Mouse (Mus musculus) mouse trophoblast stem cell (cell line): Measurements from ENCODE around the gene Atp6v0a1.

Experiments
- in situ Hi-C, 2 experiments: fragments of 300-500 bp; cut with MseI, MboI; formaldehyde crosslinking; loops; 2 replicates in 1 of 2; 3 replicates in 1 of 2; pipeline ENCODE4 v1.15.1; 2025

Atp6v0a1 gene

DNA sequence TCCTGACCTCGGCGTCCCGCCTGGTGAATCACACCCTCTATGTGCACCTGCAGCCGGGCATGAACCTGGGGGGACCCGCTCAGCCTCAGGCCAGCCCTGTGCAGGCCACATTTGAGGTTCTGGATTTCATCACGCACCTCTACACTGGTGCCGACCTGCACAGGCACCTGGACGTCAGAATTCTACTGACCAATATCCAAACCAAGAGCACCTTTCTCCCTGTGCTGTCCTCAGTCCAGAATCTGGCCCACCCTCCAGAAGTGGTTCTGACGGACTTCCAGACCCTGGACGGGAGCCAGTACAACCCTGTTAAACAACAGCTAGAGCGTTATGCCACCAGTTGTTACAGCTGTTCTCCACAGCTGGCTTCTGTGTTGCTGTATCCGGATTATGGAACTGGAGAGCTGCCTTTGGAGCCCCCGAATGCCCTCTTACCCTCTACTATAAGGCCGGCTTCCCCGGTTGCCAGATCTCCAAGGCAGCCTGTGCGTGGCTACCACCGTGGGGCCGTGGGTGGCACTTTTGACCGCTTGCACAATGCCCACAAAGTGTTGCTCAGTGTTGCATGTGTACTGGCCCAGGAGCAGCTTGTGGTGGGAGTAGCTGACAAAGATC lies 73.9 kb downstream of the Atp6v0a1 start:
- in situ Hi-C loops = no loop called here

DNA sequence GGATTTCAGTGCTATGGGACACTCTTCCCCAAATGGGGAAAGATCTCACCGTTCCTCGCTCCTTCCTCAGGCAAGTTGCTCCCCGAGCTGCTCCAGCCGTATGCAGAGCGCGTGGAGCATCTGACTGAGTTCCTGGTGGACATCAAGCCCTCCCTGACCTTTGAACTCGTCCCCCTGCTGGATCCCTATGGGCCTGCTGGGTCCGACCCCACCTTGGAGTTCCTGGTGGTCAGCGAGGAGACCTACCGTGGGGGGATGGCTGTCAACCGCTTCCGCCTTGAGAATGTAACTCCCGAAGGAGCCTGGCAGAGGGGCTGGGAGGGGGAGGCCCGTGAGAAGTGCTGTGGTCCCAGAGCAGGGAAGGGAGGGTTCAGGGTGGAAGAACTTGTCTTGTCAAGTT lies 75.0 kb downstream of the Atp6v0a1 start:
- in situ Hi-C loops = no loop called here

DNA sequence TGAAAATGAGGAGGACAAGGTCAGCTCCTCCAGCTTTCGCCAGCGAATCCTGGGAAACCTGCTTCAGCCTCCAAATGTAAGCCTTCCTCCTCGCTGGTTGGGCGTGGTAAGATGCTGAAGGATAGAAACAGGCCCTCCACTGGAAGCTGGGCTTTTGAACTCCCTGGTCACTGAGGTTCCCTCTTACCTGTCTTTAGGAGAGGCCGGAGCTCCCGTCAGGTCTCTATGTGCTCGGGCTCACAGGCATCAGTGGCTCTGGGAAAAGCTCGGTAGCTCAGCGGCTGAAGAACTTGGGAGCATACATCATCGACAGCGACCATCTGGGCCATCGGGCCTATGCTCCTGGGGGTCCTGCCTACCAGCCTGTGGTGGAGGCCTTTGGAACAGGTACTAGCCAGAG lies 75.6 kb downstream of the Atp6v0a1 start:
- in situ Hi-C loops = no loop called here

DNA sequence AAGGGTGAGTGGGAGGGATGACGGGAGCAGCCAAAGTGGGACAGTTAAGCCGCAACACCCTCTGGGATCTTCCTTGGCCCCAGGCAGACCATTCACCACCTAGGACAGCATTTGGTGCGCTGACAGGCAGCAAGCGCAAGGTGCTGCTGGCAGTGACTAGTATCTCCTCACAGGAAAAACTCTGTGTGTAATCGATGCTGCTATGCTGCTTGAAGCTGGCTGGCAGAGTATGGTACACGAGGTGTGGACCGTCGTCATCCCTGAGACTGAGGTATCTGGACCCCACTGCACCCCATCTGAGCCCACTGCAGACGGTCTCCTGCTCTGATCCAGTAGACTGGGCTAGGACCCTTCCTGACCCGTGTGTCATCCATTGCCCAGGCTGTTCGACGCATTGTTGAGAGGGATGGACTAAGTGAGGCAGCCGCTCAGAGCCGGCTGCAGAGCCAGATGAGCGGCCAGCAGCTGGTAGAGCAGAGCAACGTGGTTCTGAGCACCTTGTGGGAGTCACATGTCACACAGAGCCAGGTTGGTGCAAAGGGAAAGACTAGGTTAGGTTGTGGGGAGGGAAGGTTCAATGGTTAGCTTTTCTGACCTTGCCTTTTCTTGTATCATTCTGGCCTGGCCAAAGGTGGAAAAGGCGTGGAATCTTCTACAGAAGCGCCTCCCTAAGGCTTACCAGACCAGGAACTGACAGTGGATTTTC lies 76.5 kb downstream of the Atp6v0a1 start:
- in situ Hi-C loops = no loop called here

DNA sequence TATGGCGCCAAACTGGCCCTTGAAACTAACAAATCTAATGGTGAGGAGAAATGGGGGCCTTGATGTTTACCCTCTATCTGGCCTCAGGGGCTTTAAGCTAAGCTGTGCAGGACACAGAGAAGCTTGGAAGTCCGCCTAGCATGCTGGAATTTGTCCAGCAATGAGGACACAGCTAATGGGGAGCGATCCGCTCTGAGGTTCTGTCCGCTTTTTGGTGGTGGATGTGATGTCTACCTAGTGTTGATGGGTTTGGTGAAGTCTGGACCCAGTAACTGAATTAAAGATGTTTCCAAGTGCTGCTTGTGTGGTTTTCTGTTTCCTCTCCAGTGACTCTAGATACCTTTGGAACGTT lies 77.0 kb downstream of the Atp6v0a1 start:
- in situ Hi-C loops = no loop called here

DNA sequence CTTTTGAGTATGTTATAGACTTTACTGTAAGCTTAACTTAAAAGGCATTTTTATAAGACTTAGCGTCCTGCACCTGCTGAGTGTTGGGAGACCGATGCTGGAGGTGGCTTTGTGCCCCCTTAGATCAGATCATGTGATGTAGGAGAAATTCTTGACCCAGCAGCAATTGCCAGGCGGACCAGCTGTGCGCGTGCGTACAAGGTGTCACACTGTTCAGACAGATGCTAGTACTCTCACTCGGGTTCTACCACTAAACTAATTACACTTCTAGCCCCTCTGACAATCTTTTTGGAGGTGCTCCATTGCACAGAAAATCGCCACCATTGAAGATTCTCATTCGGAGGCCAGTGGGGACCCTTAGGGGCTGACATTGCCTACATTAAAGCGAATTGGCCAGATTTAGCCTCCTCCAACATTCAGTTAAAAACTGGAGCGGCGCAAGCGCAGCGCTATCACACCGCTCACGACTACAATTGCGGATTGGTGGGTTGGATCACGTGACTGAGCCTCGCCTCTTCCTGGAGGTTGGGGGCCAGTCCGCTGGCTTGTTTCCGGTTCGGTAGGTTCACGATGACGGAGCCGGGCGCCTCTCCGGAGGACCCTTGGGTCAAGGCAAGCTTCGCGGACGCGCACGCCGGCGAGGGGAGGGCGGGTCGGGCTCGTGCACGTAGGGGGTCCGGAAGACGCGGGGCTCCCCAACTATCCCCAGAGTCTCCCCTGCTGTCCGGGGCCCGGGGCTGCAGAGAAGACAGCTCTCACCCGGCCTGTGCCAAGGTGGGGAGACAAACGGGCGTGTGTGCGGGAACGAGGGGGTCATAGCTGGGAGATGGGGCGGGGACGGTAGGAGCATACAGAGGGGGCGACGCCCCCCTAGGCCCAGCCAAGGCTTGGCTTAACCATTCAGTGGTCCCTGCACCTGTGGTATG lies 77.8 kb downstream of the Atp6v0a1 start, which contains the start of gene Mlx:
Mlx (plus strand) TSS at position 522 of the 926 bp plus-strand sequence.
- in situ Hi-C loops = no loop called here

DNA sequence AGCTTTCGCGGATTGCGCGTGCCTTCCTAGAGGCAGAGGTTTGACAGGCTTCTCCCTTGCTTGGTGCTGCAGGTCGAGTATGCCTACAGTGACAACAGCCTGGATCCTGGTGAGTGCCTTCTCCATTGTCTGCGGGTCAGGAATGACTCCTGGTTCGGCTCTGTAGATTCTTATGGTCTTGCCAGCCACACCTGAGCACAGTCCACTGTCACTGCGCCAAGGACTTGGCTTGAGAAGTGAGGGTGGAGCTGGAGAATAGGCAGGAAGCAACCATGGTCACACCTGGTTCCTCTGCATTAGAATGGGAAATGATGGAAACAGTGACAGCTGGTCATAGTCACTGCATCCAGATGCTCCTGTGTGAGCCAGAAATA lies 78.4 kb downstream of the Atp6v0a1 start:
- in situ Hi-C loops = no loop called here

DNA sequence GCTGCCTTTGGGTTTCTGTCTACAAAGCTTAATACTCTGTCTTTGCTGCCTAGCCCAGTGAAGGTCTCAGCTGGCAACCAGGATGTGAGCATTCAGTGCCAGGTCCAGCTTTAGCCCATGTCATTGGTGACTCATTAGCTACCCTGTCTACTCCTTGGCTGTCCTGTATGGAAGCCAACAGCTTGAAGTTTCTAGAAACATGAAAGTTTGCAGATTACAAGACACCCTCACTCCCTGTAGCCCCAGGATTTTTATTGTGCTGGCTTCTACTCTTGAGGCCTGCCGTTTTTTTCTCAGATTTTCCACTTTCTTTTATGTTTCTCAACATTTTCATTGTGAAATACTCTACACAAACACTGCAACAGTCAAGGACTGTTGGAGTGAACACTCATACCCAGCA lies 80.7 kb downstream of the Atp6v0a1 start:
- in situ Hi-C loops = no loop called here

DNA sequence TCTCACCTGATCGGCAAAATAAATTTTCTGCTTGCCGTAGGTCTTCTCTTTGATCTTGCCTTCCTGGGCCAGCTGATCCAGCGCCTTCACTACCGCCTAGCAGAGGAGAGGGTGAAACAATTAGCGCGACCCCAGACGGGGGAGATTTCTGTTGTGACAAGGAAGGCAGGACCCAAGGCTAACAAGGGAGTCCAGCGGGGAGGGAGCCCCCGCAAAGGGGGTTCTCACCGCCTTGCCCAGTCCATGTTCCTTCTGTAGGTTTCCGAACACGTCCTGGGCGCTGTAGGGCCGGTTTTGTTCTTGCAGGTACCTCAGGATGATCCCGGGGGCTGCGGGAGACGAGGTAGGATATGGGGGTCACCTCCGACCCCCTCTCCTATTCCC lies 85.7 kb downstream of the Atp6v0a1 start:
- in situ Hi-C loops = no loop called here

DNA sequence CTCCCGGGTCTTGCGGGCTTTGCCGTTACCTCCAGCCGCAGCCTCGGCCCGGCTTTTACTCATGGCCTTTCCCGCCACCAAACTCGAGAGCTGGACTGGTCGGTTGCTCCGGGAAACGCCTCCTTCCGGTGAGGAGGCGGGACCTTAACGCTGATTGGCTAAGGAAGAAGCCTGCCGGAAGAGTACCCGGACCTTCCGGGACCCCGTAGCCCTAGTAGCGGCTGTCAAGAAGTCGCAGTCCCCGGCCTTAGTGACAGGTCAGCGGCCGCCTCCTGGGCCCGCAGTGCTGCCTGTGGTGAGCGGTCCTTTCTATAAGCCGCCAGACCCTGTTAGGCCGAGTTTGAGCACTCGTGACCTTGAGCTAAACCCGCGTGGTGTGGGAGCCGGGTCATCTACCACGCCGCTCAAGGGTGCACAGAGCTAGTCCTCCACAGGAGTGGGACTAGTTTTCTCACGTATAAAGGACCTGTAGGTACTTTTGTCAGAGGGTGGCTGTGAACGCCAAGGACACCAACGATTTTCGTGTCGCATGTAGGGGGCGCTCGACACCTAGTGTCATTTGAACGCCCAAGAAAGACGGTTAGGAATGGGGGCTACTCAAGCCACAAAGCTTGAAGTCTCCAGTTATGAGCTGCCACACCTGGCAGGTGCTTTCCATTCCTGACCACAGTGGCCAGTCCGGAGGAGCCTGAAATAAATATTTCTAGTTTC lies 86.2 kb downstream of the Atp6v0a1 start, which contains the start of gene Psmc3ip:
Psmc3ip (minus strand) TSS at position 123 of the 711 bp plus-strand sequence.
- in situ Hi-C loops = no loop called here

DNA sequence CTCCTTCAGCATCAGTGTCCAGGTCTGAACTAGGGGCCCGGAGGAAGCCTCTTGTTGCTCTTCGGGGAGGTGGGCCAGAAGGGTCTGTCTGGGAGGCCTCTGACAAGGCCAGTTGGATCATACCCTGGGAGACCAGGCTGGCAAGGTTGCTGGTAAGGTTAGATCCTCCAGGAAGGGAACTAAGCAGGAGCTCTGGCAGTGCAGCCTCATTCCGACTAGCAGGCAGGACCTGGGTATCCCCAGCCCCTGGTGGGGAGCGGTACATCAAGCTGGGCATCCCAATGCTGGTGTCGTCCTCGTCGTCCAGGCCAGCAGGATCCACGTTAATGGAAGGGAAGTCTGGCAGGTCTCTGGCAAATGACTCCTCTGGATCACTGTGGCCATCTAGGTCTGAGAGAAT lies 89.0 kb downstream of the Atp6v0a1 start:
- in situ Hi-C loops = no loop called here

DNA sequence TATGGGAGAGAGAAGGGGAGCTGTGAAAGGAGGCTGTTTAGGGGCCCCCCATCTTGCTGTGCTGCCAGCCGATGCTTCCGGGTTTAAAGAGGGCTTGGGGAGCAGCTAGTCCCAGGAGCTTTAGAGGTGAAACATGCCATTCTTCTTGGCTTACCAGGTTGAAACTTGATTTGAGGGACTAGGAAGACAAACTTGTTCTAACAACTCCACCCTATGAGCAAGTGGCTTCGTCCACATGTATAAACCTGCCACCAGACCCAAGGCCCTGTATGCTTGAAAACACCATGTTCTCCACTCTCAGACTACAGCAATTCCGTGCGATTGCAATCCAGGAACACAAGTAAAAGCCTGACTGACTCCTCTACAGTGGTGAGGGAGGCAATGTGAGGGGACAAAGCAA lies 93.8 kb downstream of the Atp6v0a1 start:
- in situ Hi-C loops = no loop called here

DNA sequence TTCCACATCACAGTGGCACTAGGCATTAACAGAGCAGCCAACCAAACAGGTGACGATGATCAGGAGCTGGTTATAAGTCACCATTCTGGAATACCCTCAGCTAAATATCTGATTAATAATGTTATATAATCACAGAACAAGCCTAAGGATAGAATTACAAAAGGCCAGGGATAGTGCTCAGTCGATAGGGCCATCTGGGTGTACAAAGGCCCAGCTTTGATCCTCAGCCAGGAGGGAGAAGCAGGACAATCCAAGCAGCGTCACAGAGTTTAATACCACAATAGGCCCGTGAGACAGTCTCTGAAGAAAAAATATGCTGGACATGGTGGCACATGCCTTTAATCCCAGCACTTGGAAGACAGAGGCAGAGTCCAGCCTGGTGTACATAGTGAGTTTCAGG lies 100.1 kb downstream of the Atp6v0a1 start:
- in situ Hi-C loops = no loop called here

DNA sequence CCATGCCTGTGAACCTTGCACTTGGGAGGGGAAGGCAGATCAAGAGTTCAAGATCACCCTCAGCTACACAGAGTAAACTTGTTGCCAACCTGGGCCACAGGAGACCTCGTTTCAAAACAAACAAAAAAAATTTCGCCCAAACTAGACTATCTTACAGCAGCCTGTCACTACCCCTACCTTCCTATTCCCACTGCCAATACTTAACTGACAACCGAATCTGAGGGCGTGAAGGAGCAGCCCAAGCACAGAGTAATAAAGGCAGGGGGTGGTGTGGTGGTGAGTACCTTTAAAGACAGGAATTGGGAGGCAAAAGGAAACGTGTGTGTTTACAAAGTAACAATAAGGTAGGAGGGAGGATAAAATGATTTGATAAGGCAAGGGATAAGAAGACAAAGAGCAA lies 101.5 kb downstream of the Atp6v0a1 start:
- in situ Hi-C loops = no loop called here

DNA sequence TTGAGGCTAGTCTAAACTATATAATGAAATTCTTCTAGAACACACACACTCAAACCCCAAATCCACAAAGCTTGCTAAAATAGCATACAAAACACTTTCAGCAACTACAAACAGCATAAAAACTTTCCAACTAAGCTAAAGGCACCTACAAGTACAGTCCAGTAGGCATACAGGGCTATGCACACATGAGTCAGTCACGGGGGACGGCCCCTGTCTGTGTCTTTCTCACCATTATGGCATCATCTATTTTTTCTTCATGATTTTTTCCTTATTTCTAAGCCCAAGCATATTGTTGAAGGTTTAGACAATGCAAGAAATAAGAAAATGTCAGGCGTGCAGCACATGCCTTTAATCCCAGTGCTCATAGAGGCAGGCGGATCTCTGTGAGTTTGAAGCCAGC lies 101.9 kb downstream of the Atp6v0a1 start:
- in situ Hi-C loops = no loop called here

DNA sequence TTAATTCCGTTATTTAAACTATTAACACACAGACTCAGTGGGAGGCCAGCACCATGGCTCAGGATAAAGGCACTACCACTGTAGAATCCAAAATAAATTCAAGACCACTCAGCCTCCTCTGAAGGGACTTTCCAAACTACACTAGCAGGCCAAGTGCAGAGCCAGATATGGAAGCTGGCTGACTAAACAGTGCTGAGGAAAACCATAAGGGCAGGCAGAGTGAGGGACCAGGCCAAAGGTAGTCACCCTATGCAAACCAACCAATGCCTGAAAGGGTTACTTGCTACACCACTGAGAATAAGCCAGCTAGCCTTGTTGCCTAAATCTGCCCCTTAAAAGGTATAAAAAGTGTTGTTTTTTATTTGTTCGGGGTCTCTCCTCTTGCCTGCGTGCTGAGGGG lies 102.9 kb downstream of the Atp6v0a1 start:
- in situ Hi-C loops = no loop called here
